Mouse (Mus musculus) forebrain, postnatal 0 days (tissue): ENCODE measurements around the gene Olfr1252. TPM values are rescaled to one million over a fixed set of nuclear protein-coding genes. Genes with fewer than 3 reads are reported as not detected.

Experiments used
- ATAC-seq: fragments of 200-750 bp; cut with Nextera tagmentation; 2 replicates; pipeline ENCODE4 v1.8.0; 2017; ENCODE audit warnings: mild to moderate bottlenecking, moderate library complexity
- DNase-seq: peaks from one replicate; pipeline ENCODE4 v3.0.0-alpha.2; 2015
- H3K27ac ChIP-seq: fragments of 300-500 bp; sonication (generic); 2 replicates; pipeline ENCODE4 v1.5.1; 2014; ENCODE audit warnings: low read depth, mild to moderate bottlenecking, antibody characterized with exemption, low read length, moderate library complexity, mixed read lengths
- H3K27me3 ChIP-seq: fragments of 300-500 bp; sonication (generic); 2 replicates; pipeline ENCODE4 v1.6.1; 2014; ENCODE audit warnings: mild to moderate bottlenecking, low read length, mixed read lengths; ENCODE audit not compliant: insufficient read depth
- H3K36me3 ChIP-seq: fragments of 300-500 bp; sonication (generic); 2 replicates; pipeline ENCODE4 v1.6.1; 2014; ENCODE audit warnings: mild to moderate bottlenecking, moderate library complexity; ENCODE audit not compliant: insufficient read depth
- H3K4me1 ChIP-seq: fragments of 300-500 bp; sonication (generic); 2 replicates; pipeline ENCODE4 v1.6.1; 2014; ENCODE audit warnings: antibody characterized with exemption; ENCODE audit not compliant: insufficient read depth
- H3K4me2 ChIP-seq: fragments of 300-500 bp; sonication (generic); 2 replicates; pipeline ENCODE4 v1.6.1; 2014; ENCODE audit warnings: low read depth, mild to moderate bottlenecking, moderate library complexity
- H3K4me3 ChIP-seq: fragments of 300-500 bp; sonication (generic); 2 replicates; pipeline ENCODE4 v1.5.1; 2014; ENCODE audit warnings: low read depth, low read length, mixed read lengths
- H3K9ac ChIP-seq: fragments of 300-500 bp; sonication (generic); 2 replicates; pipeline ENCODE4 v1.6.1; 2014; ENCODE audit warnings: mild to moderate bottlenecking
- H3K9me3 ChIP-seq: fragments of 300-500 bp; sonication (generic); 2 replicates; pipeline ENCODE4 v1.6.1; 2016; ENCODE audit warnings: low read length
- CTCF ChIP-seq: sonication (generic); IDR thresholded peaks from 2 replicates; pipeline ENCODE4 v1.5.1; 2016; ENCODE audit warnings: antibody characterized with exemption, control low read depth, low read depth
- WGBS: fragments of 180-500 bp; shearing (Covaris S2); extraction: QIAGEN DNeasy Blood & Tissue Kit; methylation state at CpG from one replicate; pipeline ENCODE4 v1.1.7; 2014; 5-methylcytosine and 5-hydroxymethylcytosine counted together
- polyA plus RNA-seq: library from polyadenylated mRNA; unstranded; fragments of >200 nt; fragmentation: Nextera tagmentation; extraction: Ambion mirVana; gene quantifications from 2 replicates; pipeline ENCODE4 v1.2.1, GENCODE M21; 2015
- total RNA-seq: library from RNA; depleted of rRNA; stranded (reverse); fragments of >200 nt; gene quantifications from 2 replicates; pipeline ENCODE4 v1.2.3, GENCODE M21; 2014; rRNA removed

Gene Olfr1252
- not detected in 2 replicates for total RNA-seq
- not detected in 2 replicates for polyA plus RNA-seq

DNA sequence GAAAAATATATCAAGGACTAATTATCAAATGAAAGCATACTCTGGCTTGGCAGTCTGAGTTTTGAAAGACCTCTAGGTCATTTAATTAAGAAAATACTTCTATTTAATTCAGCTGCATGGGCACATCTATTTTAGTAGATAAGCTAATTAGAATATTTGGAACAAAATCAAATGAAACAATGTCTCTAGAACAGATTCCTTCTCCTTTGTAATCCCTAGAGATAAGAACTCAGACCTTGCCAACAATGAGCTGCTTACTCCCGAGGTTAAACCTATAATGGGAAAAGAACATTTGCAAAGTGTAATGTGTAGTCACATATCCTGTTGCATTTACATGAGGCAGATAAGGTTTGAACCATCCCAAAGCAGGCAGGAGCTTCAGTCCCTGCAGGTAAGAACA is at the start of gene Olfr1252:
TSS of gene Olfr1252 (minus strand) at position 101 of the 400 bp plus-strand sequence.
- no peak within 1 kb of the TSS for H3K9ac ChIP-seq
- no peak within 1 kb of the TSS for H3K4me2 ChIP-seq
- no peak within 1 kb of the TSS for H3K4me3 ChIP-seq
- no peak within 1 kb of the TSS for H3K27ac ChIP-seq
- 50% methylated on average over 1 of the region's 1 CpGs for WGBS
- no peaks in the 10 kb centered on the region for H3K9me3 ChIP-seq
- H3K36me3 ChIP-seq, result no peaks in the 10 kb centered on the region
- TF ChIP-seq CTCF, result no peak
- H3K4me1 ChIP-seq, result no peaks in the 10 kb centered on the region
- ATAC-seq (no peak), DNase-seq (no peak)
- no peaks in the 10 kb centered on the region for H3K27me3 ChIP-seq

- H3K9ac ChIP-seq, result no peak within 1 kb of the TSS
- no peaks in the 10 kb centered on the region for H3K36me3 ChIP-seq
- TF ChIP-seq CTCF, result no peak
- no peak within 1 kb of the TSS for H3K4me3 ChIP-seq
- H3K4me2 ChIP-seq, result no peak within 1 kb of the TSS
- 87% methylated on average over 1 of the region's 1 CpGs for WGBS
- DNase-seq (no peak), ATAC-seq (no peak)
- no peak within 1 kb of the TSS for H3K27ac ChIP-seq
- no peaks in the 10 kb centered on the region for H3K27me3 ChIP-seq
- no peaks in the 10 kb centered on the region for H3K4me1 ChIP-seq
- H3K9me3 ChIP-seq, result no peaks in the 10 kb centered on the region
Observed at GRCm38 (mm10) chr2:89756990-89757389, 32.2 kb upstream of the Olfr1252 start, which contains the start of gene Olfr1253. Gene Olfr1253, minus strand, starts transcription at chr2:89757090.

DNA sequence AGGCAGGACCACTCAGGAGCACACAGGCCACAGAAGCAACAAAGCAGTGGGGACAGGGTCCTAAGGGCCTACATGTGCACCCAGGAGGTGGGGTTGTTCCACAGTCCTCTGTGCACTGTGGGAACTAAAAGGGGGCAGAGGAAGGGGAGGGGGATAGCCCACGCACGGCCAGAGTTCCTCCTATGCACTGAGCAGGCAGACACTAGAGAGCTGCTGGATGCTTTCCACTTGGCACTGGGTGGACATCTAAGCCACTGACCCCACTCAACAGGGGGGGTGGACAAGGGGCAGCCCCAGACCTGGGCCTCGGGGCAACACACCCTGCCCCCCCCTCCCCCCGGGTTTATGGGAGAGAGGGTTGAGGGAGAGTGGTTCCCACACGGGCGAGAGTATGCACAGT is 32.8 kb downstream of the Olfr1252 start:
- Histone ChIP-seq H3K36me3 (no peaks in the 10 kb centered on the region), H3K27ac (no peak overlapping the region), H3K27me3 (no peaks in the 10 kb centered on the region), H3K4me1 (no peaks in the 10 kb centered on the region), H3K4me2 (no peak overlapping the region), H3K9me3 (no peaks in the 10 kb centered on the region), H3K9ac (no peak overlapping the region), H3K4me3 (no peak overlapping the region)
- ATAC-seq (no peak), DNase-seq (no peak)
- 89% methylated on average over 6 of the region's 6 CpGs for WGBS
- no peak for TF ChIP-seq CTCF

- DNase-seq (no peak), ATAC-seq (no peak)
- no peak for TF ChIP-seq CTCF
- H3K4me1 ChIP-seq, result no peaks in the 10 kb centered on the region
- H3K9ac ChIP-seq, result no peak within 1 kb of the TSS
- H3K9me3 ChIP-seq, result no peaks in the 10 kb centered on the region
- H3K36me3 ChIP-seq, result no peaks in the 10 kb centered on the region
- no peak within 1 kb of the TSS for H3K4me2 ChIP-seq
- H3K27ac ChIP-seq, result no peak within 1 kb of the TSS
- no peak within 1 kb of the TSS for H3K4me3 ChIP-seq
- H3K27me3 ChIP-seq, result no peaks in the 10 kb centered on the region
Observed at GRCm38 (mm10) chr2:89671836-89672235, 53.0 kb downstream of the Olfr1252 start, which contains the start of gene Olfr1251. Gene Olfr1251, minus strand, starts transcription at chr2:89671936.

Other genes with a start within 250 kb of the Olfr1252 start
- not detected in 2 replicates for gene Olfr1241, start 237.9 kb downstream of the Olfr1252 start, total RNA-seq
- gene Olfr1241, start 237.9 kb downstream of the Olfr1252 start, polyA plus RNA-seq, result not detected in 2 replicates
- gene Olfr1242, start 226.7 kb downstream of the Olfr1252 start, total RNA-seq, result not detected in 2 replicates
- not detected in 2 replicates for gene Olfr1242, start 226.7 kb downstream of the Olfr1252 start, polyA plus RNA-seq
- gene Olfr1243, start 193.5 kb downstream of the Olfr1252 start, total RNA-seq, result not detected in 2 replicates
- gene Olfr1243, start 193.5 kb downstream of the Olfr1252 start, polyA plus RNA-seq, result not detected in 2 replicates
- not detected in 2 replicates for gene Olfr1245, start 146.6 kb downstream of the Olfr1252 start, total RNA-seq
- gene Olfr1245, start 146.6 kb downstream of the Olfr1252 start, polyA plus RNA-seq, result not detected in 2 replicates
- not detected in 2 replicates for gene Olfr1246, start 131.9 kb downstream of the Olfr1252 start, total RNA-seq
- not detected in 2 replicates for gene Olfr1246, start 131.9 kb downstream of the Olfr1252 start, polyA plus RNA-seq
- gene Olfr1247, start 110.9 kb downstream of the Olfr1252 start, total RNA-seq, result not detected in 2 replicates
- gene Olfr1247, start 110.9 kb downstream of the Olfr1252 start, polyA plus RNA-seq, result not detected in 2 replicates
- not detected in 2 replicates for gene Olfr1248, start 106.8 kb downstream of the Olfr1252 start, total RNA-seq
- gene Olfr1248, start 106.8 kb downstream of the Olfr1252 start, polyA plus RNA-seq, result not detected in 2 replicates
- gene Olfr1249, start 90.0 kb downstream of the Olfr1252 start, total RNA-seq, result not detected in 2 replicates
- gene Olfr1249, start 90.0 kb downstream of the Olfr1252 start, polyA plus RNA-seq, result not detected in 2 replicates
- gene Olfr1250, start 63.5 kb downstream of the Olfr1252 start, total RNA-seq, result not detected in 2 replicates
- gene Olfr1250, start 63.5 kb downstream of the Olfr1252 start, polyA plus RNA-seq, result not detected in 2 replicates
- not detected in 2 replicates for gene Olfr1251, start 53.1 kb downstream of the Olfr1252 start, total RNA-seq
- gene Olfr1251, start 53.1 kb downstream of the Olfr1252 start, polyA plus RNA-seq, result not detected in 2 replicates
- not detected in 2 replicates for gene Olfr1253, start 32.1 kb upstream of the Olfr1252 start, total RNA-seq
- gene Olfr1253, start 32.1 kb upstream of the Olfr1252 start, polyA plus RNA-seq, result not detected in 2 replicates
- not detected in 2 replicates for gene Olfr1254, start 68.6 kb upstream of the Olfr1252 start, total RNA-seq
- not detected in 2 replicates for gene Olfr1254, start 68.6 kb upstream of the Olfr1252 start, polyA plus RNA-seq
- not detected in 2 replicates for gene Olfr1255, start 87.0 kb upstream of the Olfr1252 start, total RNA-seq
- not detected in 2 replicates for gene Olfr1255, start 87.0 kb upstream of the Olfr1252 start, polyA plus RNA-seq
- not detected in 2 replicates for gene Olfr1256, start 116.5 kb upstream of the Olfr1252 start, total RNA-seq
- gene Olfr1256, start 116.5 kb upstream of the Olfr1252 start, polyA plus RNA-seq, result not detected in 2 replicates
- gene Olfr48, start 123.2 kb upstream of the Olfr1252 start, total RNA-seq, result not detected in 2 replicates
- not detected in 2 replicates for gene Olfr48, start 123.2 kb upstream of the Olfr1252 start, polyA plus RNA-seq
- not detected in 2 replicates for gene Olfr1257, start 153.4 kb upstream of the Olfr1252 start, total RNA-seq
- not detected in 2 replicates for gene Olfr1257, start 153.4 kb upstream of the Olfr1252 start, polyA plus RNA-seq
- not detected in 2 replicates for gene Olfr1258, start 202.3 kb upstream of the Olfr1252 start, total RNA-seq
- gene Olfr1258, start 202.3 kb upstream of the Olfr1252 start, polyA plus RNA-seq, result not detected in 2 replicates
- gene Olfr1259, start 223.7 kb upstream of the Olfr1252 start, total RNA-seq, result not detected in 2 replicates
- gene Olfr1259, start 223.7 kb upstream of the Olfr1252 start, polyA plus RNA-seq, result not detected in 2 replicates
- gene Olfr1260, start 249.3 kb upstream of the Olfr1252 start, total RNA-seq, result not detected in 2 replicates
- gene Olfr1260, start 249.3 kb upstream of the Olfr1252 start, polyA plus RNA-seq, result not detected in 2 replicates